28 mouse cellular contexts compared by ENCODE assay signal in genomic region chr16:92295328-92295727, GRCm38 (mm10). TPM values are rescaled to one million over a fixed set of nuclear protein-coding genes. Genes with fewer than 3 reads are reported as not detected.
"Had no signal": no experiment of that assay in that cellular context is flagged by ENCODE, and none has a peak within 500 bp of the region (broad histone marks: within the 10 kb centered on the region; RNA-seq: fewer than 3 reads in every experiment).

No protein-coding gene starts in this region.

- H3K36me3 ChIP-seq: limb, embryonic 10.5 days; limb, embryonic 13.5 days; liver, embryonic 12.5 days; liver, embryonic 15.5 days; lung, embryonic 15.5 days; midbrain, embryonic 12.5 days; midbrain, embryonic 15.5 days; neural tube, embryonic 12.5 days; neural tube, embryonic 15.5 days had no signal

- H3K27me3 ChIP-seq: lung, embryonic 15.5 days; midbrain, embryonic 15.5 days; neural tube, embryonic 12.5 days; neural tube, embryonic 15.5 days had no signal

- H3K9me3 ChIP-seq: limb, embryonic 10.5 days; limb, embryonic 13.5 days; liver, embryonic 12.5 days; liver, embryonic 15.5 days; lung, embryonic 15.5 days; midbrain, embryonic 12.5 days; midbrain, embryonic 15.5 days; neural tube, embryonic 12.5 days; neural tube, embryonic 15.5 days had no signal

- DNase-seq: kidney, postnatal 25 days; layer of hippocampus, adult 9-11 months; liver; lung, postnatal 14 days; thymus, adult 2 months; thymus, postnatal 14 days; thymus, postnatal 4 days had no signal

- H3K4me2 ChIP-seq: limb, embryonic 13.5 days; liver, embryonic 12.5 days; liver, embryonic 15.5 days; lung, embryonic 15.5 days; midbrain, embryonic 12.5 days; midbrain, embryonic 15.5 days; neural tube, embryonic 12.5 days; neural tube, embryonic 15.5 days had no signal

- H3K4me1 ChIP-seq: limb, embryonic 10.5 days; neural tube, embryonic 12.5 days had no signal

- H3K4me3 ChIP-seq: layer of hippocampus, adult 2 months; limb, embryonic 10.5 days; limb, embryonic 13.5 days; liver, embryonic 12.5 days; liver, embryonic 15.5 days; lung, embryonic 15.5 days; midbrain, embryonic 12.5 days; midbrain, embryonic 15.5 days; neural tube, embryonic 12.5 days; neural tube, embryonic 15.5 days had no signal

- H3K9ac ChIP-seq: limb, embryonic 13.5 days; liver, embryonic 12.5 days; liver, embryonic 15.5 days; lung, embryonic 15.5 days; midbrain, embryonic 12.5 days; midbrain, embryonic 15.5 days; neural tube, embryonic 12.5 days; neural tube, embryonic 15.5 days had no signal

- H3K27ac ChIP-seq: kidney, postnatal 0 days; layer of hippocampus, adult 2 months; limb, embryonic 10.5 days; limb, embryonic 13.5 days; liver, embryonic 12.5 days; liver, embryonic 15.5 days; macrophage; midbrain, embryonic 12.5 days; midbrain, embryonic 15.5 days; neural tube, embryonic 12.5 days; neural tube, embryonic 15.5 days had no signal

- ATAC-seq: liver, embryonic 12.5 days; midbrain, embryonic 15.5 days had no signal

RNA-seq across cellular contexts. Expression of gene Kcne2, which starts 3.1 kb away (rescaled TPM):
- total RNA-seq: megakaryocyte, adult 5-6 weeks had no signal
- polyA plus RNA-seq: kidney, embryonic 14.5 days; large intestine, adult 2 months; limb, embryonic 10.5 days; liver, embryonic 12.5 days; liver, embryonic 15.5 days; macrophage; small intestine, adult 2 months; spleen, adult 2 months had no signal

RNA-seq across cellular contexts. Expression of gene Fam243, which starts 25.9 kb away (rescaled TPM):
- total RNA-seq: layer of hippocampus, adult 2 months; layer of hippocampus, postnatal 25 days; left cerebral cortex, adult 18-20 months; left cerebral cortex, postnatal 25 days; megakaryocyte, adult 5-6 weeks had no signal
- polyA plus RNA-seq: large intestine, adult 2 months; limb, embryonic 10.5 days; limb, embryonic 13.5 days; liver, embryonic 12.5 days; liver, embryonic 15.5 days; lung, embryonic 15.5 days; macrophage; midbrain, embryonic 12.5 days; neural tube, embryonic 12.5 days; neural tube, embryonic 15.5 days; small intestine, adult 2 months; spleen, adult 2 months; stomach, embryonic 16.5 days had no signal
